In genomic region chr4:132312627-132313026, GRCm38 (mm10) we compare ENCODE assay signal across 18 mouse cellular contexts. TPM values are rescaled to one million over a fixed set of nuclear protein-coding genes. Genes with fewer than 3 reads are reported as not detected.
"Had no signal": no experiment of that assay in that cellular context is flagged by ENCODE, and none has a peak within 500 bp of the region (broad histone marks: within the 10 kb centered on the region; RNA-seq: fewer than 3 reads in every experiment).

No protein-coding gene starts in this region.

- H3K27ac ChIP-seq: midbrain, embryonic 10.5 days; midbrain, embryonic 12.5 days; neural tube, embryonic 12.5 days had no signal

- H3K9me3 ChIP-seq: midbrain, embryonic 10.5 days; midbrain, embryonic 12.5 days; neural tube, embryonic 12.5 days had no signal

- H3K9ac ChIP-seq: lung, embryonic 14.5 days; midbrain, embryonic 12.5 days; neural tube, embryonic 12.5 days had no signal

- DNase-seq: lung, adult 18-20 months; lung, embryonic 14.5 days; lung, postnatal 10 days; lung, postnatal 4 days; midbrain, embryonic 14.5 days; right cerebral cortex, postnatal 25 days; right cerebral cortex, postnatal 4 days; spleen, adult 18-20 months; thymus, adult 18-20 months; thymus, postnatal 14 days; thymus, postnatal 36 days had no signal

- H3K27me3 ChIP-seq: midbrain, embryonic 12.5 days; neural tube, embryonic 12.5 days had no signal

- H3K4me2 ChIP-seq: lung, embryonic 14.5 days; midbrain, embryonic 12.5 days; neural tube, embryonic 12.5 days had no signal

- ATAC-seq: midbrain, embryonic 16.5 days had no signal

- H3K4me3 ChIP-seq: midbrain, embryonic 10.5 days; midbrain, embryonic 12.5 days; neural tube, embryonic 12.5 days had no signal

RNA-seq across cellular contexts. Expression of gene Rab42, which starts 9.4 kb away (rescaled TPM):
- total RNA-seq: megakaryocyte, adult 5-6 weeks; megakaryocyte-erythroid progenitor cell, adult 5-6 weeks; neutrophil, adult 5-6 weeks had no signal
